Mouse (Mus musculus): ENCODE measurements around the gene Macrod2. TPM values are rescaled to one million over a fixed set of nuclear protein-coding genes. Genes with fewer than 3 reads are reported as not detected.

Macrod2 gene
- polyA plus RNA-seq, 1 experiment from 2014 or later: 11.5 TPM

- 65% methylated on average over 8 of the region's 8 CpGs for WGBS (ENCODE audit: insufficient replicate concordance)
- ATAC-seq (ENCODE audit: low read depth): no peak
Measured at GRCm38 (mm10) chr2:141013443-141014165, 618.5 kb downstream of the Macrod2 start.

GRCm38 (mm10) chr2:141022971-141023370, 627.9 kb downstream of the Macrod2 start:
- Histone ChIP-seq H3K9me3 (replicated peaks) (no peaks in the 10 kb centered on the region), H3K27me3 (no peaks in the 10 kb centered on the region), H3K9ac (no peak overlapping the region), H3K27ac (no peak overlapping the region), H3K4me1 (replicated peaks) (no peaks in the 10 kb centered on the region), H3K36me3 (no peaks in the 10 kb centered on the region), H3K4me3 (replicated peaks) (no peak overlapping the region), H3K4me2 (no peak overlapping the region)
- ATAC-seq (ENCODE audit: low read depth): no peak
- 76% methylated on average over 4 of the region's 4 CpGs for WGBS (ENCODE audit: insufficient replicate concordance)
- no peak for DNase-seq

More at GRCm38 (mm10) chr2:141013443-141014165, 618.5 kb downstream of the Macrod2 start:
- Histone ChIP-seq H3K36me3 (no peaks in the 10 kb centered on the region), H3K4me1 (replicated peaks) (no peaks in the 10 kb centered on the region), H3K4me3 (replicated peaks) (no peak overlapping the region), H3K27ac (no peak overlapping the region), H3K9ac (no peak overlapping the region), H3K9me3 (replicated peaks) (no peaks in the 10 kb centered on the region), H3K27me3 (no peaks in the 10 kb centered on the region), H3K4me2 (no peak overlapping the region)
- no peak for DNase-seq

- no peak overlapping the region for H3K4me2 ChIP-seq
- no peak overlapping the region for H3K27ac ChIP-seq
- no peaks in the 10 kb centered on the region for H3K36me3 ChIP-seq
- H3K9ac ChIP-seq: no peak overlapping the region
- 61% methylated on average over 7 of the region's 7 CpGs for WGBS (ENCODE audit: insufficient replicate concordance)
- no peak for ATAC-seq (ENCODE audit: low read depth)
- no peaks in the 10 kb centered on the region for H3K27me3 ChIP-seq
- no peaks in the 10 kb centered on the region for H3K4me1 ChIP-seq (replicated peaks)
- DNase-seq: no peak
- H3K4me3 ChIP-seq (replicated peaks): no peak overlapping the region
- no peaks in the 10 kb centered on the region for H3K9me3 ChIP-seq (replicated peaks)
Measured at GRCm38 (mm10) chr2:141023916-141024315, 628.8 kb downstream of the Macrod2 start.

GRCm38 (mm10) chr2:141024316-141025043, 629.4 kb downstream of the Macrod2 start:
- ATAC-seq (ENCODE audit: low read depth) (no peak), DNase-seq (no peak)
- WGBS (ENCODE audit: insufficient replicate concordance): 64% methylated on average over 6 of the region's 6 CpGs
- no peaks in the 10 kb centered on the region for H3K4me1 ChIP-seq (replicated peaks)
- H3K4me3 ChIP-seq (replicated peaks): no peak overlapping the region
- no peak overlapping the region for H3K9ac ChIP-seq
- H3K27ac ChIP-seq: no peak overlapping the region
- no peaks in the 10 kb centered on the region for H3K27me3 ChIP-seq
- no peaks in the 10 kb centered on the region for H3K9me3 ChIP-seq (replicated peaks)
- no peaks in the 10 kb centered on the region for H3K36me3 ChIP-seq
- H3K4me2 ChIP-seq: no peak overlapping the region

GRCm38 (mm10) chr2:141056685-141057454, 661.8 kb downstream of the Macrod2 start:
- Histone ChIP-seq H3K9ac (no peak overlapping the region), H3K4me2 (no peak overlapping the region), H3K36me3 (no peaks in the 10 kb centered on the region), H3K4me1 (replicated peaks) (no peaks in the 10 kb centered on the region), H3K27me3 (no peaks in the 10 kb centered on the region), H3K4me3 (replicated peaks) (no peak overlapping the region), H3K27ac (no peak overlapping the region), H3K9me3 (replicated peaks) (no peaks in the 10 kb centered on the region)
- no peak for ATAC-seq (ENCODE audit: low read depth)
- 50% methylated on average over 4 of the region's 4 CpGs for WGBS (ENCODE audit: insufficient replicate concordance)
- no peak for DNase-seq

GRCm38 (mm10) chr2:141057455-141057833, 662.3 kb downstream of the Macrod2 start:
- Histone ChIP-seq H3K9me3 (replicated peaks) (no peaks in the 10 kb centered on the region), H3K36me3 (no peaks in the 10 kb centered on the region), H3K27me3 (no peaks in the 10 kb centered on the region), H3K4me1 (replicated peaks) (no peaks in the 10 kb centered on the region), H3K27ac (no peak overlapping the region), H3K4me3 (replicated peaks) (no peak overlapping the region), H3K4me2 (no peak overlapping the region), H3K9ac (no peak overlapping the region)
- 55% methylated on average over 4 of the region's 4 CpGs for WGBS (ENCODE audit: insufficient replicate concordance)
- ATAC-seq (ENCODE audit: low read depth): no peak
- no peak for DNase-seq

GRCm38 (mm10) chr2:141073981-141074855, 679.1 kb downstream of the Macrod2 start:
- DNase-seq (no peak), ATAC-seq (ENCODE audit: low read depth) (no peak)
- H3K4me3 ChIP-seq (replicated peaks): no peak overlapping the region
- H3K27me3 ChIP-seq: no peaks in the 10 kb centered on the region
- no peak overlapping the region for H3K9ac ChIP-seq
- no peaks in the 10 kb centered on the region for H3K9me3 ChIP-seq (replicated peaks)
- no peak overlapping the region for H3K4me2 ChIP-seq
- no peaks in the 10 kb centered on the region for H3K36me3 ChIP-seq
- WGBS (ENCODE audit: insufficient replicate concordance): 66% methylated on average over 8 of the region's 8 CpGs
- no peaks in the 10 kb centered on the region for H3K4me1 ChIP-seq (replicated peaks)
- no peak overlapping the region for H3K27ac ChIP-seq

GRCm38 (mm10) chr2:141078221-141078620, 683.1 kb downstream of the Macrod2 start:
- Histone ChIP-seq H3K4me1 (replicated peaks) (no peaks in the 10 kb centered on the region), H3K27me3 (no peaks in the 10 kb centered on the region), H3K4me2 (no peak overlapping the region), H3K9ac (no peak overlapping the region), H3K27ac (no peak overlapping the region), H3K4me3 (replicated peaks) (no peak overlapping the region), H3K36me3 (no peaks in the 10 kb centered on the region), H3K9me3 (replicated peaks) (no peaks in the 10 kb centered on the region)
- ATAC-seq (ENCODE audit: low read depth) (no peak), DNase-seq (no peak)

GRCm38 (mm10) chr2:141091320-141091719, 696.2 kb downstream of the Macrod2 start:
- H3K36me3 ChIP-seq: no peaks in the 10 kb centered on the region
- no peak for DNase-seq
- H3K4me3 ChIP-seq (replicated peaks): no peak overlapping the region

GRCm38 (mm10) chr2:141117579-141117978, 722.5 kb downstream of the Macrod2 start:
- Histone ChIP-seq H3K36me3 (no peaks in the 10 kb centered on the region), H3K4me1 (replicated peaks) (no peaks in the 10 kb centered on the region), H3K27ac (no peak overlapping the region), H3K4me2 (no peak overlapping the region), H3K4me3 (replicated peaks) (no peak overlapping the region), H3K27me3 (no peaks in the 10 kb centered on the region), H3K9ac (no peak overlapping the region), H3K9me3 (replicated peaks) (no peaks in the 10 kb centered on the region)
- WGBS (ENCODE audit: insufficient replicate concordance): 48% methylated on average over 1 of the region's 1 CpGs
- ATAC-seq (ENCODE audit: low read depth) (no peak), DNase-seq (no peak)

More at GRCm38 (mm10) chr2:141091320-141091719, 696.2 kb downstream of the Macrod2 start:
- H3K4me2 ChIP-seq: no peak overlapping the region
- H3K9ac ChIP-seq: no peak overlapping the region
- H3K4me1 ChIP-seq (replicated peaks): no peaks in the 10 kb centered on the region
- ATAC-seq (ENCODE audit: low read depth): no peak
- no peaks in the 10 kb centered on the region for H3K27me3 ChIP-seq
- H3K9me3 ChIP-seq (replicated peaks): no peaks in the 10 kb centered on the region
- 68% methylated on average over 3 of the region's 3 CpGs for WGBS (ENCODE audit: insufficient replicate concordance)
- H3K27ac ChIP-seq: no peak overlapping the region

- Histone ChIP-seq H3K9me3 (replicated peaks) (no peaks in the 10 kb centered on the region), H3K9ac (no peak overlapping the region), H3K4me3 (replicated peaks) (no peak overlapping the region), H3K27me3 (no peaks in the 10 kb centered on the region), H3K4me2 (no peak overlapping the region), H3K27ac (no peak overlapping the region), H3K4me1 (replicated peaks) (no peaks in the 10 kb centered on the region), H3K36me3 (no peaks in the 10 kb centered on the region)
- ATAC-seq (ENCODE audit: low read depth): no peak
- WGBS (ENCODE audit: insufficient replicate concordance): 54% methylated on average over 1 of the region's 1 CpGs
- no peak for DNase-seq
Measured at GRCm38 (mm10) chr2:141123875-141124274, 728.8 kb downstream of the Macrod2 start.

Measured in liver, embryonic 13.5 days (tissue).